Mouse (Mus musculus) urinary bladder, adult 2 months (tissue): ENCODE measurements at regions not wholly inside any gene's neighbourhood (a gene's known extent, or its start where the extent isn't known, plus 50 kb on each side); places are given as distances from the start of the nearest gene placed in this dataset.

Experiments
- DNase-seq: peaks from one replicate; pipeline ENCODE4 v3.0.0; 2022; ENCODE audit warnings: low spot score

DNA sequence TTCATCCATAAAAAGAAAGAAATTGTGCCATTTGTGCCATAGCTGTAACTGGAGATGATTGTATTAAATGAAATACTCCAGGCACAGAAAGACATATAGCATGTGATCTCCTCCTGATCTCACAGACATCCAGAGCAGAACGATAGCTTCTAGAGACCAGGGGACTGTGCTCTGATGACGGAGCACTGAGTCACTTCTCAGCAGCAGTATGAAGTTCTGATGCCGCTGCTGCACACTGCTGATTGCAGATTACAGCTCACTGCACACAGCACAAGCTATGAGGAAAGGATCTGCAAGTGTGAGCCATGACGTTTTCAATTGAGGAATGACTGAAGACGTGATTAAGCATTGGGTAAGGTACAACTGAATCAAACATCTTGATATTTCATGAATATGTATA lies 190.6 kb upstream of the Adamts9 start:
- no peak for DNase-seq

DNA sequence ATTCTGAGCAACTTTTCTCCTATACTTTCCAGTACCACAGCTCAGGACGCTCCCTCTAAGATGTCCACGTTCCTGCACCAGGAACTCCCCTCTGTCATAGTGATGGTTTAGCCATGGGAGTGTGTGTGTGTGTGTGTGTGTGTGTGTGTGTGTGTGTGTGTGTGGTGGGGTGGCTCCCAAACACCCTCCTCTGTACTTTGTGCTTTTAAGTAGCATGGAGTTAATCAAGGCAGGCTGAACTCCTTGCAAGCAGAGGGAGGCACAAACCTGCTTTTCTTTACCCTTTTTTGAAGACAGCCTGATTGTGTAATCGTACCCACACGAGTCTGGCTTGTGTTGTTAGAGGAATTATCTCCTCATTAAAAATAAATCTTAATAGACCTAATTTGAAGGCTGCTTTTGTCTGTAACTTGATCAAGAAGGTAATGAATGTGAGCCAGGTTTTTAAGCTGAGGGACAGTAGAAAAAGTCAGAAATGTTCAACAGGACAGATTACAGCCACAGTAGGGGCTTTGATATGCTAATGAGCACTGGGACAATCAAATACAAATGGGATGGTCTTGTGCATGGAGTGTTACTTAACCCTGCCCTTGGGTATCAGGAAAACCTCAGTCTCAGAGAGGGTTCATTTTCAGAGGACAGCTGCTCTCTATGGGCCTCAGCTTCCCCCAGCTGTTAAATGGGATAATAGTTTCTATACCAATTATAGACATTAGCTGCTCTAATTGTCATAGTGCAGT lies 187.8 kb upstream of the Adamts9 start:
- DNase-seq = no peak

DNA sequence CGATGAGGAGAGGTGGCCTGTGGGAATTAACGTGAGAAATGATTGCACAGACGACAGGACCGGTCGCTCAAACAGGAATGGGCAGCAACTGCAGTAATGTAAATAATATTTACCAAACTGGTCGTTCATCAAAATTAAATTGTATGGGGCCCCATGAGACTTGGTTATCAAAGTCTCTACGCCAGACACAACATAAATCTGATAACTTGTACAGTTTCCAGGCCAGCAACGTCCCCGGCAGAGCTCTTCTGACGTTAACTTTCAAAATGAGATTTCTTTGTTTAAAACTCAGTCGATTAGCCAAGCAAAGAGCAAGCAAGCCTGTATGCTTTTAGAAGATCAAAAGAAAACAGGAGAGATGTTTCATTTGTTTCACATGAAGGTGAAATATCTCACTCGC lies 176.2 kb upstream of the Adamts9 start:
- no peak for DNase-seq

DNA sequence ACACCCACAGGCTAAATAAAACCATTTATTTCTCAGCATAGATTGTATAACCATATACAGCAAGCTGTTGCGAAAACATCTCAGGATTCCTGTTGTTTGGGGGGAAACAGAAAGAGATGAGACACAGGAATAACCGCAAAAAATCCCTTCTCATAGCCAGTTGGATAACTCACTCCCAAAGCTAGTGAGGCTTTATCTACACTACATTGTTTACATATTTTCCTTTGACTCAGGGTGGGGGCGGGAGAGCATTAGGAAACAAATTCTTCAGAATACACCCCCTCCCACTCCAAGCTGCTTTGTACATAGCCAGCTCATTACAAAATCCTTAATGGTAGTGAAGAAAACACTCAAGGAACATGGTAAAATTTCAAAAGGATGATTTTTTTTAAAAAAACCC lies 170.1 kb upstream of the Adamts9 start:
- no peak for DNase-seq

DNA sequence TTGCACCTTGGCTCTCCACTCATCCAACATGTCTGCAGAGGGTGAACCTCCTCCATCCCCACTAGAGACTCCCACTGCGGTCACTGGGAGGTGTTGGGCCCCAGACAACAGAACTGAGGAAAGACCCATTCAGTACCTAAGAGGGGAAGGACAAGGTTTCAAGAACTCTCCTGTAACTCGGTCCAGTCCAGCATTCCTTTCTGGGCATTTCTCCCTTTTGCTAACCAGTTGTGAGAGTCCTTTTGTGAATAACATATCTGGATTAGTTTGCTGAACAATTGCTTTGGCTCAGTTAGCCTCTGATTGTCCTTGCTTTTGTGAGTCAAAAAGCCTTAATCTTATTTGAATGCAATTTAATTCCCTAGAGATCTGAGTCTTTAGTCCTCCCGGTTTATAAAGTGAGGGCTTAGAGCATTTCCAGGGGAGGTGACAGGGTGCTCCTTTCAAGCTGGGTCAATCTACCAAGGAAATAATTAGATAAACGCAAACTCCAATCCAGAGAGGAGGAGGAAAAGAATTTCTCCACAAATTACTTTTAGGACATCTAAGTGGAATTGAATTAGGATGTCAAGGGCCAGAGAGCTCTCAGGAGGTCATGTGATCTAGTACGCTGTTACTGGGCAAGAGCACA lies 151.6 kb upstream of the Adamts9 start:
- no peak for DNase-seq

DNA sequence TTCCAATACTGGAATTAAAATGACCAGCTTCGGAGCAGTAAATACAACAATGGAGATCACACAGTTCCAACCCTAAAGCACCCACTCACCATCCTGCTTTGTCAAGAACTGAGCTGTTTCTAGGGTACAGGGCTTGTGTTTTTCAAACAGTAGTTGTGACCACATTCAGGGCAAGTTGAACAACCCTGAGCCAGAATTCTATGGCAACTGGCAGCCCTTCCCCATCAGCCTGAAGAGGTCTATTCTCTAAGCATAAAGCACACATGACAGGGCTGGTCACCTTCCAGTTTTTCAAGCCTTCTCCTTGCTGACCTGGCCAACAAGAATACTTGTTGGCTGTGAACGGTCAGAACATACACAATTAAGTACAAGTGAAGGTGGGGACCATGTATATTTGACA lies 150.5 kb upstream of the Adamts9 start:
- no peak for DNase-seq

DNA sequence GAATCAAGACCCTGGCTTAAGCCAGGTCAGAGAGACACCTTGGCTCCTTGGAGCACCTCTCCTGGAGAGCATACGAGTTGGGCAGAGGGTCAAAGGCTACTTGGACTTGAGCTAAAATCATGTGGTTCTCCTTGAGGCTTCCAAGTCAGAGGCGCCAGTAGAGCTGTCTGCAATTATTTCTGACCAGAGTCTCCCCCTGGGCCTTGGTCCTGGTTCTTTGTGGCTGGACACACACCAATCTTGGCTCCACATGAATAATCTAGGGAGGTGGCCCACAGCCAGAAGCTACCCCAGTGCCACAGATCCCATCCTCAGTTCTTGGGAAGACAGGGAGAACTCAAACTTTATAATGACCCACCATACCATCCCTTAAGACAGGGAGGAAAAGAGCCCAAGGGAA lies 144.0 kb upstream of the Adamts9 start:
- DNase-seq = no peak

DNA sequence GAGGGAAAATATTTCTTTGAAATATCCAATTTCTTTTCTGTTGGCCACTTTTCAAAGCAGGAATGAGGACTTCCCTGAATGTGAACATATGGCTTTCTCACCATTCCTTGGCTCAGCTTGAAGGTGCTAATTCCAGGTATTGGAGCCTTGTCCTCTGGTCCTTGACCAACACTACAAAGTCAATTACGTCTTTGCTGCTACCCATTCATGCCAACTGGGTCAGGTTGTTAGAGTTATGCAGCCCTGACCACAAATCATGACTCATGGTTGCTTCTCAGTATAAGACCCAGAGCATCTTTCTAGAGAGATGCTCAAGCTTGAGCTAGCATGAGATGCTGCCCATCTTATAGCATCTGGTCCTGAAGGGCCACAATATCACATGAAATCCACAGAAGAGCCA lies 141.0 kb upstream of the Adamts9 start:
- DNase-seq = no peak

DNA sequence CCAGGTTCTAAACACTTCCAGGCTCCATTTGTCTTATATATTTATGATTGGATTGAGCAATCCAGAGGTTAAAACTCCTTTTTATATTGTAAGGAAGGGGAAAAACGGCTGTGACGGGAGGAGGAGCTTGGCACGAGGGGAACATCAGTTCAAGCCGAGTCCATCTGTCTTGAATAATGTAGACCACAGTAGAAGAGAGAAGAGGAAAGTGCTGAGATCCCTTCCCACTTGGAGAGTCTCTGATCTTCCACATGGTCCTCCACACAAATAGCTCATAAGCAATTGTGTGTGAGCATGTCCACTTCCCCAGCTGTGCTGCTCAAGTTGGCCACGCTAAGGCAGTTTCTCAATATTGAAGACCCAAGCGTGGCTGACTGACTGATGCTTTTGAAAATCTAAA lies 140.4 kb upstream of the Adamts9 start:
- no peak for DNase-seq

DNA sequence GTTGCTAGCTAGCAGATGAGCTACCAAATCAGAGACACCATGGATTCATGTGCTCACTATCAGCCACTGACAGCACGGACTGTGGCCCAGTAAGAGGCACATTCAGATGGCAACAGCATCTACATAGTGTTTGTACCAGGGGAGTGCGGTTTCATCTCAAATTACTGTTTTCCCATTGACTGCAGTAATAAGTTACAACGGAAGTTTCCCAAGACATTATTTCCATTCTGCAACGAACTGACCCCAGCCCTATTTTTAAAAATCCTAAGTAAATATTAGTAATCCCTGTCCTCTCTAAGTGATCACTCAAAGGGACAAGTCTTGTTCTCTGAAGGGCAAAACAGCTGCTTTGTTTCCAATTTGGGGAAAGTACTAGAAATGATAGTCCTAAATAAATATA lies 138.9 kb upstream of the Adamts9 start:
- DNase-seq = no peak

DNA sequence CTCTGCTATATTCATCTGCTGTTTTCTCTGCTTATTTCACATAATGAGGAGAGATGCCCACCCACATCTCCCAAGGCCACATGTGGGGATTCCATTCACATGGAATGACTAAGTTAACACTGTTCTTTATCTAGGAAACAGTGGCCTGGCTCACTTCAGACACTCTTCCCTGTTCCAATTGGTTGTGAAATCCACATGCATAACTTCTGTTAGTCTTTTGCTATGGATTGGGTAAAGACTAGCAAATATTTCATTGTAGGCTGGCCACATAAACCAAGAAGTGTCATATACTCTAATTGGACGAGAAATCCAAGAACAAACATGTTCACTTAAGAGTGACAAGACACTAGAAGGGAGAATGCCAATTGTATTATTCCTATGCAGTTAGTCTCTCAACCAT lies 133.4 kb upstream of the Adamts9 start:
- DNase-seq = no peak

DNA sequence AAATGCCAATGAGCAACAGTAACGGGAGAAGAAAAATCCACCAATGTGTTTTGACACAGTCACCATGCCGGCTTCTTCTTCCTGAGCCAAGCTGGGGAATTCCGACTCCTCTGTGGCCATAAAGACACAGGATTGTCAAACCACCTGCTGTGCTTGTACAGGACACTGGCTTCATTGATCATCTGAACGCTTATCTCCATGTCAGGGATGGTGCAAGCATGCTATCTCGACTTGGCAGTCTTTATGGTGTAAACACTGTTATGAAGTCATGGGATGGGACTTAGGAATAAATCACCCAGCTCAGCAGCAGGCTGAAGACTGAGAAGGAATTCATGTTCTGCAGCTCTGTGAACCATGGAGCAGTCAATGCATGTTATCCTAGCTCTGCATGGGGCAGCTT lies 132.6 kb upstream of the Adamts9 start:
- DNase-seq = no peak

DNA sequence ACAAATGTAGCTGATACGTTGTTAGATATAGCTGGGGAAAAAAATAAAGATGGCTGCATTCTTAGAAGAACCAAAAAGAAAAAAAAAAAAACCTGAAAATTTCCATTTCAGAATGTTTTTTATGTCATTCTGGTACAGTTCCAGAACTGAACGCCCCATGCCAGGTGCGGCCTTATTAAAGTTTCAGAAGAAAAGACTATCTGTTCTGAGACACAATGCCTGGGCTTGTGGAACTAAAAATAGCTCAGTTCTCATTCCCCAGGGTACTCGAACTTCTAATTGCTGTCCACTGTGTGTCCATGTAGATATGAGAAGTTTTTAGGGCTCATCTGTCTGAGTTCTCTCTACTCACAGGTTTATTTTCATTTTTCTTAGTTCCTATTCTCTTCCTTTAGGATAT lies 131.7 kb upstream of the Adamts9 start:
- DNase-seq = no peak

DNA sequence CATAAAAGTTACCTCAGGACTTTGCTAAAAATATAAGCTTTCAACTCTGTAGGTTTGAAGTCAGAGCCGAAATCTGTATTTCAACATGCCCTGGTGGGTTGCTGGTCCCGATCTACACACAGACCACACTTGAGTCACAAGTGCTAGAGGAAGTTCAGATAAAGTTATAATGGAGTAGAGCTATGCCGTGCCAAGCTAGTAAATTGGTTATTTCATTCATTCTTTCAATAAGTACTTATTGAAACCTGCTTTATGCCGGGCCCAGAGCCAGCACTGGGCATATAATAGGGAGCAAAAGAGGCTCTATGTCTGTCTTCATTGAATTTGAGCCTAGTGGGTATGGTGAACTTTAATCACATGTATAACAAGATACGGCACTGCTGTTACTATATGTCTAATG lies 127.6 kb upstream of the Adamts9 start:
- DNase-seq = no peak

DNA sequence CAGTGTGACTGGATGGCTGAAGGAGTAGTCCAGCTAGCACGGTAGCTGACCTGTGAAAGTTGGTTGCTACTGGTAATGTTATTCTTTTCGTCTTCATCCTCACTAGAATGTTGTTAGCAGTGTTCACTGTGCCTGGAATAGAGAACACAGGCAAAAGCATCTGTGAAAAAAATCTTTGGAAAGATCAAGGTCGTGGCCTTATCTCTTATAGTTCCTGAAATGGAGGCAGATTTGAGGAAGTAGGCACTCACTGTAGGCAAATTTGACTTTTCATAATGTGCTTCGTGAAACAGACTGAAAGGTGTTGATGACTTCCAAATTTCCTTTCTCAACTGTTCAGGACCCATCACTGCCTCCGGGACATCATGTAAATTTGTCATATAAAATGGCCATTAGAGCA lies 124.5 kb upstream of the Adamts9 start:
- DNase-seq = no peak

DNA sequence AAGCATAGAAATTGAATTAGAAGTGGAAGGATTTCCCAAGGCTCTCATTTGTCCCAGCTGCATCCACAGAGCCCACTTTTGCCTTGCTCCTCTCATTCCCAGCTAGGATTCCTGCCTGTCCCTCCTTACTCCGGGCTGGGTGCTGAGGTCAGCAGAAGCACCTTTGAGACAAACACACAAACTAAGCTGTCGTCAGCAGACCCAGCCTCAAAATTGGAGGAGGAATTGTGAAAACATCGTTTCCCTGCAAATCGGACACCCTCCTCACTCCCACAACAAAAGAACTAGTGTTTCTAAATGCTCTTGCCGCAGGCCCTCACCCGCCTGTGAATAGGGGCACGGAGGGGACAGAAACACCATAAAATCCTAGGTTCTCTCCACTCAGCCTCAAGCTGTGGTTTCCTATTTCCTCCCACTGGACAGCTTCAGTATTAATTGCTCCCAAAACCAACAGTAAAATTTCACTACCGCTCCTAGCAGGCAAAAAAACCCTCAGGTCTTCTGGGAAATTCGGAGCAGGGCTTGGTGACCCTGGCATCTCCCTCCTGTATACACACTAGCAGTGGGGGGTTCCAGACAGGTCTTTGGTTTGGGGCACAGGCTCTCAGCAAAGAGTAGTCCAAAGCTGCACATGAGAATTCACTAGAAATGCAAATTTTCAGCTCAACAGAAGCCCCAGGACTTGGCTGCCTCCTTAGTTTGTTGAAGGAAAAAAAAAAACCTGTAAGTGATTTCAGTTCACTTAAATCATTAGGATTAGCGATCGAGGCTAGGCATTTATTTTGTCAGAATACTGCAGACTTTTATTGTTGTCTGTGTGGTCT lies 123.5 kb upstream of the Adamts9 start:
- no peak for DNase-seq

DNA sequence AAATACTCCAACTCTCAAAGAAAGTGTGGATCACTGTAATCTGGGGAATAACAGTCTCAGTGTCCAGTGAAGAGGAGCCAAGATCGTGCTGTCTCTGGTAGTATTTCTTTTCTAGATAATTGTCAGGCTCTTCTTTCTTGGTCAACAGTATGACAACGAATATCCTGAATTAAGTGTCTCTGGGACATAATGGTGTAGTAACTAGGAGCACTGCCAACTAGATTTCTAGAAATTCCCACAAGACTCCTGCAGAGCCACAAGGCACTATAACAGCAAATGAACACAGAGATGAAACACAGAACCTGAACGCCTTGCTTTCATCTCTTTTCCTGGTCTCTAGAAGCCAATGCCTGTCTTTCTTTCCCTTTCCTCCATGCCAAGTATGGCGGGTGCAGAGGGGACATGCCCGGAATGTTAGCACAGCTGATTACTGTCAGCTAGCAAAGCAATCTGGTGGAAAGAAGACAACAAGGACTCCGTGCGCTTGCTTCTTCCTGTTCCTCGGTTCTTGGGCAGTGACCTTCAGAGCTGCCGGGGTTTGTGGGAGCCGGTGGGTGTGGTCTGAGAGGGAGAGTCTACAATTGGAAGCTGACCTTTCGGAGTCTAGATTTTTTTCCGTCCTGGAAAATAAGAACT lies 122.7 kb upstream of the Adamts9 start:
- no peak for DNase-seq

DNA sequence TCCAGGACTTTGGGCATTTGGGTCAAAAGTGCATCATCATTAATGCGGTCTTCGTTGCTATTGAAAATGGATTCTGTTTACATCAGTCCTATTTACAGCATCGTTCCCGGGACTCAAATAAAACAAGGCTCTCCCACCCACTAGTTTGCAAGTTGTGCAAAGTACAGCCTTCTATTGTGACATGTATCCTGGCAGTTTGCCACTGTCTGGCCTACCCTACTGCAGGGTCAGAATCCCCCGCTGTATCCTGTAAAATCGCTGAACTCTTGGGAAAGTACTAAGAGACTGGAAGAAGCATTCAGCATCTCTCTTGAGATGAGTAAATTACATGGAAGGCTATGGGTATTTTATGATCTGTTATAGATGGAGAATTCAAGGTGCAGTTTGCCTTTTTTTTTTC lies 122.1 kb upstream of the Adamts9 start:
- no peak for DNase-seq

DNA sequence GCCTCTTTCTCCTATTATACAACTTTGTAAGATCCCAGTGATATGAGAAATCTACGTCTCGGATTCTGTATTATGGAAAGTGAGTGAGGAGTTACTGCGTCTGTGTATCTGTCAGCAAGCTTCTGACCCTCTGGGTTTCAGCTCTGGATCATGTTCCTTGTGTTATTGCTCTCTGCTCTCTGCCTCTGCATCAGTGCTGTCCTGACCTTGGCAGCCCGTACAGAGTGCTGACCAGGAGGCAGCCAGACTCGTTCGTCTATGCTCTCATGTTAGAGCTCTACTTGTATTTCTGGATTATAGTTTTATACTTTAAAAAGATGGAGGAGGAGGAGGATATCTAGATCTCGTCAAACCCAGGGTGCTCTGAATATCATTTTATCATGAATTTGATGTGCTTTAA lies 121.1 kb upstream of the Adamts9 start:
- DNase-seq = no peak

DNA sequence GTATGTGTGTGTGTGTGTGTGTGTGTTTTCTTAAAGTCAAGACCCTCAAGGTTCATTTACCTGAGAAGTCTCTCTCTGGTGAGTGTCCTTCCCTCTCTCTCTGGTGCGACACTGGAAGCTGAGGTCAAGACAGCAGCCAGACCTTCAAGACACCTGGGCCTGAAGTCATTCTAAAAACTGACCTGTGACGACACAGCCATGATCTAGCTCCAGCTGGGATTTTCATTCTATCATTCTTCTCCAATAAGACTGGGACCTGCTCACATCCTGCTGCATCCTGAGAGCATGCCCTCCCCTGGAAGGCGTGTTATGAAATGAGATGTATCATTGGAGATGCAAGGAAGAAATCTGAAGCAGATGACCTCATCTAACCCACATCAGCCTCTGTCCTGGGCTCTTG lies 118.4 kb upstream of the Adamts9 start:
- DNase-seq = no peak

DNA sequence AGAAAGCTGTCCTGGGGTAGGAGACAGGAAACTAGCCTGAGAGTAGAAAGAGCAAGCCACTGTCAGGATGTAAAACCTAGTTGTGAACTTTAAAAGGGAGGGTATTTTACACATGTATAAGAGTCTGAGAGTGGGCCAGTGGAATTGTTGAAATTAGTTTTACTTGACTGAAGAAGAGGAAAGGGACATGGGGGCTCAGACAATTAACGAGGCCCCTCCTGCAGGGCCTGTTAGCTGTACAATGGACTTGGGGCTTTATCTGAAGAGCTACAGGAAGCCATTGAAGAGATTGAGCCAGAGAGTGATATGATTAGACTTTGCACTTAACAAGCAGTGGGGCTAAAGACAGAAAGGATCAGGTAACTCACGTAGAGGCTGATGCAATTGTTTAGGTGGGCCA lies 102.2 kb upstream of the Adamts9 start:
- no peak for DNase-seq

DNA sequence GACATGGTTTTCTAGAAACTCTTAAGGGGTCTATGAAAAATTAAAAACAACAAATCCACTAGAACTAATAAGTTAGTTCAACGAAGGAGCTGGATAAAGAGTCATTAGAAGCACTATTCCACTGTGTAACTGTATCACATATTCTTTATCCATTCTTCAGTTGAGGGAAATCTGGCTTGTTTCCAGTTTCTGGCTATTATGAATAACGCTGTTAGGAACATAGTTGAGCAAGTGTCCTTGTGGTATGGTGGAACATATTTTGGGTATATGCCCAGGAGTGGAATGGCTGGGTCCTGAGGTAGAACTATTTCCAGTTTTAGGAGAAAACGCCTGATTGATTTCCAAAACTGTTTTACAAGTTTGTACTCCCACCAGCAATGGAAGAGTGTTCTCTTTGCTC lies 97.7 kb upstream of the Adamts9 start:
- DNase-seq = no peak
